Mouse (Mus musculus) E14TG2a.4 (cell line): ENCODE results near the gene Trmo.

Experiments used
- CTCF ChIP-seq: conservative IDR thresholded peaks from 2 replicates; pipeline ENCODE4 v1.5.1; 2014; ENCODE audit warnings: low read length
- NANOG ChIP-seq: IDR thresholded peaks from 2 replicates; pipeline ENCODE4 v1.6.1; 2014; ENCODE audit warnings: borderline replicate concordance, low read length, mixed read lengths

DNA sequence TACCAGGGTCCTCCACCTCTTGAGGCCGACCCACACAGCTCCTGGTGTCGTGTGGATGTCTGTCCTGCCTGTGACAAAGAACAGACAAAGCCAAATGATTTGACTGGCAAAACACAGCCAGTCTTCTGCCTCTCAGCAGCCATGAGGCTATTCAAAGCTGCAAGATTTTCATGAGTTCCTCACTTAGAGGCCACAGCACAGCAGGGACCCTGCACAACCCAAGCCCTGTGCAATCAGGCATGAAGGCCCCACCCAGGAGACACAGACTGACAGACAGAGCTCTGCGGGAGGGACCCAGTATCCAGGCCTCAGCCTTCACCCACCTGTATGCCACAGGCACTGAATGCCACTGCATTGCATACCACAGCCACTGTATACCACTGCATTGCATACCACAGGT lies 60.3 kb downstream of the Trmo start:
- TF ChIP-seq CTCF (no peak), NANOG (no peak)
